Mouse (Mus musculus): ENCODE measurements around the gene Plekhm3. TPM values are rescaled to one million over a fixed set of nuclear protein-coding genes. Genes with fewer than 3 reads are reported as not detected.

The Plekhm3 gene
- polyA plus RNA-seq, 1 experiment from 2014 or later = 9.2 TPM

GRCm38 (mm10) chr1:64779415-64779814 is 177.2 kb downstream of the Plekhm3 start:
- H3K27ac ChIP-seq (replicated peaks) = peak overlapping the region; percentile 69
- 28% methylated on average over 5 of the region's 5 CpGs for WGBS
- H3K4me1 ChIP-seq = peaks cover 27% of the 10 kb centered on the region
- no peak for DNase-seq (ENCODE audit: low spot score)
- no peaks in the 10 kb centered on the region for H3K36me3 ChIP-seq (replicated peaks)
- H3K27me3 ChIP-seq (replicated peaks; ENCODE audit: low read depth, poor library complexity, severe bottlenecking) = 0 out of 2 replicates have a peak, but pooled peaks cover 3% of the 10 kb centered on the region
- H3K4me3 ChIP-seq = 0 out of 2 replicates have a peak overlapping the region, but pooled peaks have one; percentile 23
- H3K9me3 ChIP-seq = no peaks in the 10 kb centered on the region

GRCm38 (mm10) chr1:64773305-64773704 is 183.3 kb downstream of the Plekhm3 start:
- no peak for DNase-seq (ENCODE audit: low spot score)
- Histone ChIP-seq H3K4me3 (no peak overlapping the region), H3K4me1 (peaks cover 10% of the 10 kb centered on the region), H3K36me3 (replicated peaks) (no peaks in the 10 kb centered on the region), H3K27me3 (replicated peaks; ENCODE audit: low read depth, poor library complexity, severe bottlenecking) (no peaks in the 10 kb centered on the region), H3K9me3 (no peaks in the 10 kb centered on the region), H3K27ac (replicated peaks) (no peak overlapping the region)
- WGBS = 73% methylated on average over 4 of the region's 4 CpGs

GRCm38 (mm10) chr1:64770169-64770568 is 186.5 kb downstream of the Plekhm3 start:
- no peak overlapping the region for H3K4me3 ChIP-seq
- no peak for DNase-seq (ENCODE audit: low spot score)
- no peaks in the 10 kb centered on the region for H3K27me3 ChIP-seq (replicated peaks; ENCODE audit: low read depth, poor library complexity, severe bottlenecking)
- WGBS = 44% methylated on average over 6 of the region's 6 CpGs
- no peak overlapping the region for H3K27ac ChIP-seq (replicated peaks)
- peaks cover 10% of the 10 kb centered on the region for H3K4me1 ChIP-seq
- no peaks in the 10 kb centered on the region for H3K36me3 ChIP-seq (replicated peaks)
- H3K9me3 ChIP-seq = no peaks in the 10 kb centered on the region

- H3K9me3 ChIP-seq = no peaks in the 10 kb centered on the region
- H3K4me3 ChIP-seq = no peak overlapping the region
- no peaks in the 10 kb centered on the region for H3K27me3 ChIP-seq (replicated peaks; ENCODE audit: low read depth, poor library complexity, severe bottlenecking)
- H3K36me3 ChIP-seq (replicated peaks) = no peaks in the 10 kb centered on the region
- 76% methylated on average over 4 of the region's 4 CpGs for WGBS
- no peak overlapping the region for H3K27ac ChIP-seq (replicated peaks)
- H3K4me1 ChIP-seq = 0 out of 2 replicates have a peak, but pooled peaks cover 3% of the 10 kb centered on the region
- no peak for DNase-seq (ENCODE audit: low spot score)
Measured at GRCm38 (mm10) chr1:64761646-64762045, 195.0 kb downstream of the Plekhm3 start.

- 90% methylated on average over 5 of the region's 5 CpGs for WGBS
Measured at GRCm38 (mm10) chr1:64757766-64758165, 198.9 kb downstream of the Plekhm3 start.

GRCm38 (mm10) chr1:64757254-64757653 is 199.4 kb downstream of the Plekhm3 start:
- Histone ChIP-seq H3K4me1 (peaks cover 14% of the 10 kb centered on the region; the same call in 1 of the 2 replicates), H3K9me3 (no peaks in the 10 kb centered on the region), H3K27ac (replicated peaks) (0 out of 2 replicates have a peak overlapping the region, but pooled peaks have one; percentile 40), H3K36me3 (replicated peaks) (no peaks in the 10 kb centered on the region), H3K4me3 (no peak overlapping the region), H3K27me3 (replicated peaks; ENCODE audit: low read depth, poor library complexity, severe bottlenecking) (no peaks in the 10 kb centered on the region)
- DNase-seq (ENCODE audit: low spot score) = no peak
- WGBS = 34% methylated on average over 2 of the region's 2 CpGs

More at GRCm38 (mm10) chr1:64757766-64758165, 198.9 kb downstream of the Plekhm3 start:
- Histone ChIP-seq H3K4me3 (no peak overlapping the region), H3K4me1 (peaks cover 14% of the 10 kb centered on the region; the same call in 1 of the 2 replicates), H3K27ac (replicated peaks) (no peak overlapping the region), H3K9me3 (no peaks in the 10 kb centered on the region), H3K27me3 (replicated peaks; ENCODE audit: low read depth, poor library complexity, severe bottlenecking) (no peaks in the 10 kb centered on the region), H3K36me3 (replicated peaks) (no peaks in the 10 kb centered on the region)
- no peak for DNase-seq (ENCODE audit: low spot score)

- Histone ChIP-seq H3K27me3 (replicated peaks; ENCODE audit: low read depth, poor library complexity, severe bottlenecking) (no peaks in the 10 kb centered on the region), H3K9me3 (no peaks in the 10 kb centered on the region), H3K4me3 (no peak overlapping the region), H3K4me1 (peaks cover 14% of the 10 kb centered on the region; the same call in 1 of the 2 replicates), H3K27ac (replicated peaks) (no peak overlapping the region), H3K36me3 (replicated peaks) (no peaks in the 10 kb centered on the region)
- DNase-seq (ENCODE audit: low spot score) = no peak
- 77% methylated on average over 10 of the region's 10 CpGs for WGBS
Measured at GRCm38 (mm10) chr1:64756640-64757030, 200.0 kb downstream of the Plekhm3 start.

- H3K9me3 ChIP-seq = no peaks in the 10 kb centered on the region
- WGBS = 64% methylated on average over 7 of the region's 7 CpGs
- no peaks in the 10 kb centered on the region for H3K36me3 ChIP-seq (replicated peaks)
- H3K27ac ChIP-seq (replicated peaks) = no peak overlapping the region
- H3K4me3 ChIP-seq = no peak overlapping the region
- DNase-seq (ENCODE audit: low spot score) = no peak
- no peaks in the 10 kb centered on the region for H3K27me3 ChIP-seq (replicated peaks; ENCODE audit: low read depth, poor library complexity, severe bottlenecking)
- H3K4me1 ChIP-seq = peaks cover 14% of the 10 kb centered on the region; the same call in 1 of the 2 replicates
Measured at GRCm38 (mm10) chr1:64755971-64756639, 200.5 kb downstream of the Plekhm3 start.

- H3K4me1 ChIP-seq = peaks cover 14% of the 10 kb centered on the region; the same call in 1 of the 2 replicates
- WGBS = 90% methylated on average over 5 of the region's 5 CpGs
- no peak for DNase-seq (ENCODE audit: low spot score)
Measured at GRCm38 (mm10) chr1:64754658-64755057, 202.0 kb downstream of the Plekhm3 start.

GRCm38 (mm10) chr1:64753668-64754067 is 203.0 kb downstream of the Plekhm3 start:
- Histone ChIP-seq H3K36me3 (replicated peaks) (no peaks in the 10 kb centered on the region), H3K27me3 (replicated peaks; ENCODE audit: low read depth, poor library complexity, severe bottlenecking) (no peaks in the 10 kb centered on the region), H3K4me1 (peaks cover 14% of the 10 kb centered on the region; the same call in 1 of the 2 replicates), H3K9me3 (no peaks in the 10 kb centered on the region), H3K27ac (replicated peaks) (no peak overlapping the region), H3K4me3 (no peak overlapping the region)
- WGBS = 70% methylated on average over 7 of the region's 7 CpGs
- DNase-seq (ENCODE audit: low spot score) = no peak

More at GRCm38 (mm10) chr1:64754658-64755057, 202.0 kb downstream of the Plekhm3 start:
- no peaks in the 10 kb centered on the region for H3K9me3 ChIP-seq
- H3K4me3 ChIP-seq = no peak overlapping the region
- H3K27me3 ChIP-seq (replicated peaks; ENCODE audit: low read depth, poor library complexity, severe bottlenecking) = no peaks in the 10 kb centered on the region
- H3K27ac ChIP-seq (replicated peaks) = no peak overlapping the region
- no peaks in the 10 kb centered on the region for H3K36me3 ChIP-seq (replicated peaks)

- Histone ChIP-seq H3K9me3 (no peaks in the 10 kb centered on the region), H3K4me1 (peaks cover 14% of the 10 kb centered on the region; the same call in 1 of the 2 replicates)
- WGBS = 87% methylated on average over 8 of the region's 8 CpGs
Measured at GRCm38 (mm10) chr1:64753109-64753508, 203.5 kb downstream of the Plekhm3 start.

GRCm38 (mm10) chr1:64744616-64745015 is 212.0 kb downstream of the Plekhm3 start:
- Histone ChIP-seq H3K9me3 (no peaks in the 10 kb centered on the region), H3K4me3 (no peak overlapping the region), H3K27ac (replicated peaks) (no peak overlapping the region), H3K4me1 (no peaks in the 10 kb centered on the region), H3K36me3 (replicated peaks) (no peaks in the 10 kb centered on the region), H3K27me3 (replicated peaks; ENCODE audit: low read depth, poor library complexity, severe bottlenecking) (peaks cover 10% of the 10 kb centered on the region)
- DNase-seq (ENCODE audit: low spot score) = no peak

More at GRCm38 (mm10) chr1:64753109-64753508, 203.5 kb downstream of the Plekhm3 start:
- H3K27ac ChIP-seq (replicated peaks) = no peak overlapping the region
- H3K4me3 ChIP-seq = no peak overlapping the region
- peaks cover 5% of the 10 kb centered on the region; the same call in 1 of the 2 replicates for H3K27me3 ChIP-seq (replicated peaks; ENCODE audit: low read depth, poor library complexity, severe bottlenecking)
- no peak for DNase-seq (ENCODE audit: low spot score)
- H3K36me3 ChIP-seq (replicated peaks) = no peaks in the 10 kb centered on the region
